Mouse (Mus musculus): Measurements from ENCODE around the gene Gsg1l. TPM values are rescaled to one million over a fixed set of nuclear protein-coding genes. Genes with fewer than 3 reads are reported as not detected.

Gsg1l gene
- polyA plus RNA-seq, 1 experiment from 2014 or later = 0.72 TPM

- H3K9ac ChIP-seq (ENCODE audit: low read depth, low read length) = no peak overlapping the region
- H3K36me3 ChIP-seq (ENCODE audit: insufficient read depth, low read length) = no peaks in the 10 kb centered on the region
- H3K4me1 ChIP-seq (replicated peaks; ENCODE audit: insufficient read depth, low read length) = no peaks in the 10 kb centered on the region
- H3K4me2 ChIP-seq (ENCODE audit: low read length) = no peak overlapping the region
- 88% methylated on average over 5 of the region's 5 CpGs for WGBS
- no peak overlapping the region for H3K4me3 ChIP-seq (replicated peaks; ENCODE audit: low read depth, low read length)
- H3K27ac ChIP-seq = no peak overlapping the region
- ATAC-seq (replicated peaks; ENCODE audit: low FRiP score, low read depth) (no peak), DNase-seq (ENCODE audit: low spot score) (no peak)
- H3K9me3 ChIP-seq (replicated peaks; ENCODE audit: low read length) = no peaks in the 10 kb centered on the region
- no peaks in the 10 kb centered on the region for H3K27me3 ChIP-seq (ENCODE audit: insufficient read depth, low read length)
- no peak for TF ChIP-seq CTCF (IDR thresholded peaks at IDR 0.05; ENCODE audit: low read depth)
Observed at GRCm38 (mm10) chr7:126094738-126095137, 12.5 kb upstream of the Gsg1l start.

GRCm38 (mm10) chr7:126093162-126093561 is 11.0 kb upstream of the Gsg1l start:
- Histone ChIP-seq H3K4me1 (replicated peaks; ENCODE audit: insufficient read depth, low read length) (no peaks in the 10 kb centered on the region), H3K9ac (ENCODE audit: low read depth, low read length) (no peak overlapping the region), H3K4me3 (replicated peaks; ENCODE audit: low read depth, low read length) (no peak overlapping the region), H3K36me3 (ENCODE audit: insufficient read depth, low read length) (no peaks in the 10 kb centered on the region), H3K9me3 (replicated peaks; ENCODE audit: low read length) (no peaks in the 10 kb centered on the region), H3K27ac (no peak overlapping the region), H3K4me2 (ENCODE audit: low read length) (no peak overlapping the region), H3K27me3 (ENCODE audit: insufficient read depth, low read length) (no peaks in the 10 kb centered on the region)
- no peak for TF ChIP-seq CTCF (IDR thresholded peaks at IDR 0.05; ENCODE audit: low read depth)
- WGBS = 26% methylated on average over 3 of the region's 3 CpGs
- ATAC-seq (replicated peaks; ENCODE audit: low FRiP score, low read depth) (no peak), DNase-seq (ENCODE audit: low spot score) (peak; percentile 12)

GRCm38 (mm10) chr7:126089782-126090181 is 7.6 kb upstream of the Gsg1l start:
- no peak for ATAC-seq (replicated peaks; ENCODE audit: low FRiP score, low read depth)
- H3K27ac ChIP-seq = no peak overlapping the region
- 14% methylated on average over 6 of the region's 6 CpGs for WGBS
- H3K9ac ChIP-seq (ENCODE audit: low read depth, low read length) = no peak overlapping the region
- H3K4me3 ChIP-seq (replicated peaks; ENCODE audit: low read depth, low read length) = no peak overlapping the region
- H3K27me3 ChIP-seq (ENCODE audit: insufficient read depth, low read length) = no peaks in the 10 kb centered on the region
- H3K9me3 ChIP-seq (replicated peaks; ENCODE audit: low read length) = no peaks in the 10 kb centered on the region
- peak; percentile 84 for DNase-seq (ENCODE audit: low spot score)
- H3K36me3 ChIP-seq (ENCODE audit: insufficient read depth, low read length) = no peaks in the 10 kb centered on the region
- no peak overlapping the region for H3K4me2 ChIP-seq (ENCODE audit: low read length)
- peak; percentile 91 for TF ChIP-seq CTCF (IDR thresholded peaks at IDR 0.05; ENCODE audit: low read depth)
- no peaks in the 10 kb centered on the region for H3K4me1 ChIP-seq (replicated peaks; ENCODE audit: insufficient read depth, low read length)

- 0 out of 2 replicates have a peak, but pooled peaks cover 4% of the 10 kb centered on the region for H3K4me1 ChIP-seq (replicated peaks; ENCODE audit: insufficient read depth, low read length)
- peak; percentile 53 for TF ChIP-seq CTCF (IDR thresholded peaks at IDR 0.05; ENCODE audit: low read depth)
- peaks cover 9% of the 10 kb centered on the region; the same call in 1 of the 2 replicates for H3K27me3 ChIP-seq (ENCODE audit: insufficient read depth, low read length)
- peak; percentile 29 for DNase-seq (ENCODE audit: low spot score)
- WGBS = 19% methylated on average over 5 of the region's 6 CpGs
- no peaks in the 10 kb centered on the region for H3K36me3 ChIP-seq (ENCODE audit: insufficient read depth, low read length)
- H3K9ac ChIP-seq (ENCODE audit: low read depth, low read length) = no peak overlapping the region
- H3K9me3 ChIP-seq (replicated peaks; ENCODE audit: low read length) = no peaks in the 10 kb centered on the region
- no peak overlapping the region for H3K4me2 ChIP-seq (ENCODE audit: low read length)
- no peak overlapping the region for H3K27ac ChIP-seq
- no peak for ATAC-seq (replicated peaks; ENCODE audit: low FRiP score, low read depth)
- H3K4me3 ChIP-seq (replicated peaks; ENCODE audit: low read depth, low read length) = no peak overlapping the region
Observed at GRCm38 (mm10) chr7:126088155-126088554, 5.9 kb upstream of the Gsg1l start.

GRCm38 (mm10) chr7:126087602-126088001 is 5.4 kb upstream of the Gsg1l start:
- WGBS = 65% methylated on average over 10 of the region's 10 CpGs
- ATAC-seq (replicated peaks; ENCODE audit: low FRiP score, low read depth) = no peak

GRCm38 (mm10) chr7:126086321-126086741 is 4.1 kb upstream of the Gsg1l start:
- Histone ChIP-seq H3K9ac (ENCODE audit: low read depth, low read length) (no peak overlapping the region), H3K36me3 (ENCODE audit: insufficient read depth, low read length) (no peaks in the 10 kb centered on the region), H3K27ac (no peak overlapping the region), H3K4me2 (ENCODE audit: low read length) (no peak overlapping the region), H3K4me3 (replicated peaks; ENCODE audit: low read depth, low read length) (no peak overlapping the region), H3K4me1 (replicated peaks; ENCODE audit: insufficient read depth, low read length) (peaks cover 10% of the 10 kb centered on the region; the same call in 1 of the 2 replicates), H3K9me3 (replicated peaks; ENCODE audit: low read length) (no peaks in the 10 kb centered on the region), H3K27me3 (ENCODE audit: insufficient read depth, low read length) (peaks cover 23% of the 10 kb centered on the region)
- ATAC-seq (replicated peaks; ENCODE audit: low FRiP score, low read depth) = 0 out of 2 replicates have a peak, but pooled peaks have one; percentile 23
- peak; percentile 34 for DNase-seq (ENCODE audit: low spot score)
- no peak for TF ChIP-seq CTCF (IDR thresholded peaks at IDR 0.05; ENCODE audit: low read depth)
- WGBS = 23% methylated on average over 6 of the region's 6 CpGs

More at GRCm38 (mm10) chr7:126087602-126088001, 5.4 kb upstream of the Gsg1l start:
- H3K4me1 ChIP-seq (replicated peaks; ENCODE audit: insufficient read depth, low read length) = 0 out of 2 replicates have a peak, but pooled peaks cover 4% of the 10 kb centered on the region
- no peaks in the 10 kb centered on the region for H3K9me3 ChIP-seq (replicated peaks; ENCODE audit: low read length)
- H3K9ac ChIP-seq (ENCODE audit: low read depth, low read length) = 0 out of 2 replicates have a peak overlapping the region, but pooled peaks have one; percentile 13
- TF ChIP-seq CTCF (IDR thresholded peaks at IDR 0.05; ENCODE audit: low read depth) = no peak
- no peak overlapping the region for H3K27ac ChIP-seq
- no peaks in the 10 kb centered on the region for H3K36me3 ChIP-seq (ENCODE audit: insufficient read depth, low read length)
- H3K4me2 ChIP-seq (ENCODE audit: low read length) = no peak overlapping the region
- DNase-seq (ENCODE audit: low spot score) = peak; percentile 13
- H3K27me3 ChIP-seq (ENCODE audit: insufficient read depth, low read length) = peaks cover 11% of the 10 kb centered on the region; the same call in 1 of the 2 replicates
- no peak overlapping the region for H3K4me3 ChIP-seq (replicated peaks; ENCODE audit: low read depth, low read length)

GRCm38 (mm10) chr7:126085154-126085553 is 2.9 kb upstream of the Gsg1l start:
- ATAC-seq (replicated peaks; ENCODE audit: low FRiP score, low read depth) (no peak), DNase-seq (ENCODE audit: low spot score) (no peak)
- no peak for TF ChIP-seq CTCF (IDR thresholded peaks at IDR 0.05; ENCODE audit: low read depth)
- Histone ChIP-seq H3K4me1 (replicated peaks; ENCODE audit: insufficient read depth, low read length) (peaks cover 10% of the 10 kb centered on the region; the same call in 1 of the 2 replicates), H3K27me3 (ENCODE audit: insufficient read depth, low read length) (peaks cover 35% of the 10 kb centered on the region), H3K9me3 (replicated peaks; ENCODE audit: low read length) (no peaks in the 10 kb centered on the region), H3K4me2 (ENCODE audit: low read length) (no peak overlapping the region), H3K36me3 (ENCODE audit: insufficient read depth, low read length) (no peaks in the 10 kb centered on the region), H3K4me3 (replicated peaks; ENCODE audit: low read depth, low read length) (no peak overlapping the region), H3K9ac (ENCODE audit: low read depth, low read length) (no peak overlapping the region), H3K27ac (no peak overlapping the region)
- 89% methylated on average over 9 of the region's 9 CpGs for WGBS
